22 mouse cellular contexts compared by ENCODE assay signal in genomic region chrX:71968816-71969215, GRCm38 (mm10). TPM values are rescaled to one million over a fixed set of nuclear protein-coding genes. Genes with fewer than 3 reads are reported as not detected.
DNase-seq lines count a peak whose midpoint lies in the region.
"Had no signal": no experiment of that assay in that cellular context is flagged by ENCODE, and none has a peak within 500 bp of the region (broad histone marks: within the 10 kb centered on the region; RNA-seq: fewer than 3 reads in every experiment).

No protein-coding gene starts in this region.

- peak; percentile 7 to 29 for DNase-seq in layer of hippocampus, adult 8-10 months (ENCODE audit: low spot score in 2 of 2)
- DNase-seq in layer of hippocampus, postnatal 25 days (ENCODE audit: extremely low spot score in 1 of 2, low spot score in 1 of 2) = no peak
- DNase-seq in right cerebral cortex, adult 2 months (ENCODE audit: low spot score in 2 of 2) = peak; percentile 36
- DNase-seq in right cerebral cortex, postnatal 4 days = no peak
- peak; percentile 28 to 55 for DNase-seq in left cerebral cortex, postnatal 36 days (ENCODE audit: low spot score in 2 of 2)
- no peak for DNase-seq in kidney, postnatal 10 days
- no peak for DNase-seq in adrenal gland, adult (ENCODE audit: inconsistent age in 2 of 2, low spot score in 1 of 2)
- no peak for DNase-seq in spleen, adult 18-20 months
- DNase-seq: adrenal gland, postnatal 10 days; cerebellum, adult 11 months; cerebellum, adult 9-10 months; cerebellum, postnatal 36 days; gastrocnemius, postnatal 10 days; heart, postnatal 10 days; kidney, adult 9 months; kidney, postnatal 14 days had no signal

- intact Hi-C loops in left cerebral cortex, postnatal 36 days (cut with DNase I) = no loop called here

RNA-seq across cellular contexts. Expression of gene Fate1, which starts 4.0 kb away (rescaled TPM):
- total RNA-seq in layer of hippocampus, adult 8-10 months (2022) = under 1 TPM in 1 of 4 experiments, not detected in 3; 0.41 TPM
- total RNA-seq in layer of hippocampus, postnatal 25 days (2021) = not detected
- total RNA-seq in left cerebral cortex, postnatal 36 days (2021) = under 1 TPM in 1 of 2 experiments, not detected in 1; 0.48 TPM
- total RNA-seq: G1E; gastrocnemius, postnatal 10 days; heart, adult 8-10 months; hematopoietic stem cell, adult 5-6 weeks; layer of hippocampus, postnatal 36 days; liver, adult 2 months; megakaryocyte progenitor cell, adult 5-6 weeks had no signal

RNA-seq across cellular contexts. Expression of gene Prrg3, which starts 6.4 kb away (rescaled TPM):
- total RNA-seq in layer of hippocampus, adult 8-10 months (2022) = 10 to 100 TPM; 15.8 to 24.7 (median 19.0) TPM
- 10 to 100 TPM; 20.4 to 21.2 TPM for total RNA-seq in layer of hippocampus, postnatal 25 days (2021)
- total RNA-seq in left cerebral cortex, postnatal 36 days (2021) = 10 to 100 TPM; 34.9 to 35.1 TPM
- total RNA-seq: hematopoietic stem cell, adult 5-6 weeks; megakaryocyte progenitor cell, adult 5-6 weeks had no signal

RNA-seq across cellular contexts. Expression of gene Cnga2, which starts 22.8 kb away (rescaled TPM):
- under 1 TPM in 2 of 4 experiments, not detected in 2; 0.11 to 0.57 TPM for total RNA-seq in layer of hippocampus, adult 8-10 months (2022)
- not detected for total RNA-seq in layer of hippocampus, postnatal 25 days (2021)
- 1 to 10 TPM in 1 of 2 experiments, not detected in 1; 1.4 TPM for total RNA-seq in left cerebral cortex, postnatal 36 days (2021)
- total RNA-seq: gastrocnemius, postnatal 10 days; heart, adult 8-10 months; hematopoietic stem cell, adult 5-6 weeks; layer of hippocampus, postnatal 36 days; liver, adult 2 months; megakaryocyte progenitor cell, adult 5-6 weeks had no signal

RNA-seq across cellular contexts. Expression of gene Gm1141, which starts 48.0 kb away (rescaled TPM):
- total RNA-seq in layer of hippocampus, adult 8-10 months (2022) = under 1 TPM; 0.39 to 0.85 (median 0.63) TPM
- 1 to 10 TPM in 1 of 2 experiments, under 1 TPM in 1; 0.37 to 1.0 TPM for total RNA-seq in layer of hippocampus, postnatal 25 days (2021)
- total RNA-seq in left cerebral cortex, postnatal 36 days (2021) = 1 to 10 TPM in 1 of 2 experiments, under 1 TPM in 1; 0.57 to 1.1 TPM
- total RNA-seq: heart, adult 8-10 months; hematopoietic stem cell, adult 5-6 weeks had no signal

Comparison
In these comparisons a context has a peak if more than half of its experiments do, and no peak if none do; other contexts are left out.
1. DNase-seq: peak in layer of hippocampus, adult 8-10 months (2 of 2), right cerebral cortex, adult 2 months (2 of 2) and left cerebral cortex, postnatal 36 days (2 of 2); none in layer of hippocampus, postnatal 25 days (0 of 2), right cerebral cortex, postnatal 4 days (single experiment), kidney, postnatal 10 days (single experiment), adrenal gland, adult (0 of 2) and spleen, adult 18-20 months (0 of 2).